Mouse (Mus musculus): Measurements from ENCODE around the gene Slco1c1.

GRCm38 (mm10) chr6:141597037-141597436 lies 72.9 kb downstream of the Slco1c1 start:
- TF ChIP-seq CTCF (IDR thresholded peaks at IDR 0.05; ENCODE audit: low read depth) (no peak), EP300 (IDR thresholded peaks at IDR 0.05; ENCODE audit: low read depth) (no peak)
